Mouse (Mus musculus) erythroid progenitor cell, adult 5-6 weeks (primary cell): ENCODE measurements around the gene Keap1. TPM values are rescaled to one million over a fixed set of nuclear protein-coding genes. Genes with fewer than 3 reads are reported as not detected.

ENCODE experiments used
- total RNA-seq, 2 experiments: library from RNA; stranded (forward) in 1 of 2; stranded (reverse) in 1 of 2; fragments of 150-400 nt in 1 of 2; fragments of 186-747, 209-891 nt in 1 of 2; gene quantifications; 2 replicates each; pipeline versions ENCODE4 v1.2.3 to v1.2.4; 2015 to 2017; ENCODE audit warnings: low replicate concordance in 2 of 2

The Keap1 gene
- total RNA-seq, 2 experiments from 2014 or later = 13.8 to 37.0 TPM

Other genes with a start within 250 kb of the Keap1 start
- 13.0 and 22.0 TPM in 2 replicates for gene Mrpl4, start 236.6 kb downstream of the Keap1 start, total RNA-seq (2015; ENCODE audit: low replicate concordance)
- 13.3 and 18.0 TPM in 2 replicates for gene Mrpl4, start 236.6 kb downstream of the Keap1 start, total RNA-seq (2017; ENCODE audit: low replicate concordance)
- gene Icam1, start 223.4 kb downstream of the Keap1 start, total RNA-seq (2015; ENCODE audit: low replicate concordance) = 1.3 TPM in 1 of 2 replicates, not detected in the other
- gene Icam1, start 223.4 kb downstream of the Keap1 start, total RNA-seq (2017; ENCODE audit: low replicate concordance) = 1.5 and 9.0 TPM in 2 replicates
- 164 and 214 TPM in 2 replicates for gene Icam4, start 210.0 kb downstream of the Keap1 start, total RNA-seq (2015; ENCODE audit: low replicate concordance)
- 107 and 112 TPM in 2 replicates for gene Icam4, start 210.0 kb downstream of the Keap1 start, total RNA-seq (2017; ENCODE audit: low replicate concordance)
- gene Icam5, start 207.3 kb downstream of the Keap1 start, total RNA-seq (2015; ENCODE audit: low replicate concordance) = 1.3 and 1.4 TPM in 2 replicates
- gene Icam5, start 207.3 kb downstream of the Keap1 start, total RNA-seq (2017; ENCODE audit: low replicate concordance) = 1.3 and 3.5 TPM in 2 replicates
- 6.8 TPM in 1 of 2 replicates, not detected in the other for gene Zglp1, start 172.3 kb downstream of the Keap1 start, total RNA-seq (2015; ENCODE audit: low replicate concordance)
- not detected in 2 replicates for gene Zglp1, start 172.3 kb downstream of the Keap1 start, total RNA-seq (2017; ENCODE audit: low replicate concordance)
- gene Gm49373, start 166.3 kb downstream of the Keap1 start, total RNA-seq (2015; ENCODE audit: low replicate concordance) = not detected in 2 replicates
- gene Gm49373, start 166.3 kb downstream of the Keap1 start, total RNA-seq (2017; ENCODE audit: low replicate concordance) = not detected in 2 replicates
- gene Fdx1l, start 165.7 kb downstream of the Keap1 start, total RNA-seq (2015; ENCODE audit: low replicate concordance) = 13.0 and 19.8 TPM in 2 replicates
- 7.8 and 19.7 TPM in 2 replicates for gene Fdx1l, start 165.7 kb downstream of the Keap1 start, total RNA-seq (2017; ENCODE audit: low replicate concordance)
- gene Gm38431, start 147.4 kb downstream of the Keap1 start, total RNA-seq (2015; ENCODE audit: low replicate concordance) = 30.6 and 34.0 TPM in 2 replicates
- 4.2 TPM in 1 of 2 replicates, not detected in the other for gene Gm38431, start 147.4 kb downstream of the Keap1 start, total RNA-seq (2017; ENCODE audit: low replicate concordance)
- gene Raver1, start 147.4 kb downstream of the Keap1 start, total RNA-seq (2015; ENCODE audit: low replicate concordance) = 18.4 and 23.4 TPM in 2 replicates
- 21.1 and 32.5 TPM in 2 replicates for gene Raver1, start 147.4 kb downstream of the Keap1 start, total RNA-seq (2017; ENCODE audit: low replicate concordance)
- 2.5 and 5.0 TPM in 2 replicates for gene Tyk2, start 108.1 kb downstream of the Keap1 start, total RNA-seq (2015; ENCODE audit: low replicate concordance)
- gene Tyk2, start 108.1 kb downstream of the Keap1 start, total RNA-seq (2017; ENCODE audit: low replicate concordance) = 4.7 and 5.0 TPM in 2 replicates
- 28.9 and 42.9 TPM in 2 replicates for gene Cdc37, start 89.4 kb downstream of the Keap1 start, total RNA-seq (2015; ENCODE audit: low replicate concordance)
- gene Cdc37, start 89.4 kb downstream of the Keap1 start, total RNA-seq (2017; ENCODE audit: low replicate concordance) = 68.0 and 76.5 TPM in 2 replicates
- 4.6 TPM in 1 of 2 replicates, not detected in the other for gene Pde4a, start 73.6 kb downstream of the Keap1 start, total RNA-seq (2015; ENCODE audit: low replicate concordance)
- 0.15 and 0.39 TPM in 2 replicates for gene Pde4a, start 73.6 kb downstream of the Keap1 start, total RNA-seq (2017; ENCODE audit: low replicate concordance)
- 2.5 TPM in 1 of 2 replicates, not detected in the other for gene S1pr5, start 9.1 kb upstream of the Keap1 start, total RNA-seq (2015; ENCODE audit: low replicate concordance)
- 0.13 and 0.53 TPM in 2 replicates for gene S1pr5, start 9.1 kb upstream of the Keap1 start, total RNA-seq (2017; ENCODE audit: low replicate concordance)
- gene Atg4d, start 25.9 kb upstream of the Keap1 start, total RNA-seq (2015; ENCODE audit: low replicate concordance) = 49.4 and 49.5 TPM in 2 replicates
- gene Atg4d, start 25.9 kb upstream of the Keap1 start, total RNA-seq (2017; ENCODE audit: low replicate concordance) = 73.9 and 162 TPM in 2 replicates
- gene Kri1, start 48.6 kb upstream of the Keap1 start, total RNA-seq (2015; ENCODE audit: low replicate concordance) = 19.7 and 49.4 TPM in 2 replicates
- 18.2 and 48.8 TPM in 2 replicates for gene Kri1, start 48.6 kb upstream of the Keap1 start, total RNA-seq (2017; ENCODE audit: low replicate concordance)
- 305 and 325 TPM in 2 replicates for gene Cdkn2d, start 52.0 kb upstream of the Keap1 start, total RNA-seq (2015; ENCODE audit: low replicate concordance)
- 151 and 194 TPM in 2 replicates for gene Cdkn2d, start 52.0 kb upstream of the Keap1 start, total RNA-seq (2017; ENCODE audit: low replicate concordance)
- 0.36 and 0.84 TPM in 2 replicates for gene Ap1m2, start 73.0 kb upstream of the Keap1 start, total RNA-seq (2015; ENCODE audit: low replicate concordance)
- gene Ap1m2, start 73.0 kb upstream of the Keap1 start, total RNA-seq (2017; ENCODE audit: low replicate concordance) = not detected in 2 replicates
- 15.9 and 35.7 TPM in 2 replicates for gene Slc44a2, start 81.3 kb upstream of the Keap1 start, total RNA-seq (2015; ENCODE audit: low replicate concordance)
- 14.4 and 22.3 TPM in 2 replicates for gene Slc44a2, start 81.3 kb upstream of the Keap1 start, total RNA-seq (2017; ENCODE audit: low replicate concordance)
- gene Ilf3, start 128.5 kb upstream of the Keap1 start, total RNA-seq (2015; ENCODE audit: low replicate concordance) = 31.4 and 34.8 TPM in 2 replicates
- gene Ilf3, start 128.5 kb upstream of the Keap1 start, total RNA-seq (2017; ENCODE audit: low replicate concordance) = 29.6 and 32.8 TPM in 2 replicates
- gene Qtrt1, start 172.5 kb upstream of the Keap1 start, total RNA-seq (2015; ENCODE audit: low replicate concordance) = 4.7 TPM in 1 of 2 replicates, not detected in the other
- gene Qtrt1, start 172.5 kb upstream of the Keap1 start, total RNA-seq (2017; ENCODE audit: low replicate concordance) = 0.98 and 4.0 TPM in 2 replicates
- 129 and 138 TPM in 2 replicates for gene Dnm2, start 185.5 kb upstream of the Keap1 start, total RNA-seq (2015; ENCODE audit: low replicate concordance)
- 181 and 184 TPM in 2 replicates for gene Dnm2, start 185.5 kb upstream of the Keap1 start, total RNA-seq (2017; ENCODE audit: low replicate concordance)